Mouse (Mus musculus) gastrocnemius, postnatal 36 days (tissue): ENCODE data around the gene Ppp2r5d. TPM values are rescaled to one million over a fixed set of nuclear protein-coding genes. Genes with fewer than 3 reads are reported as not detected.
A peak's percentile ranks its signal among the peaks of the same experiment; 100 is the strongest.

Experiments
- DNase-seq, 2 experiments: peaks; one replicate each; pipeline ENCODE4 v3.0.0; 2022
- intact Hi-C: fragments of 180-260 bp; cut with DNase I; formaldehyde crosslinking; loops from one replicate; pipeline ENCODE4 v1.15.1; 2025
- long read RNA-seq, 2 experiments: library from polyadenylated mRNA; stranded (forward); transcript quantifications; one replicate each; pipeline ENCODE4 v2.0.0; 2021
- total RNA-seq, 2 experiments: library from RNA; stranded (reverse); gene quantifications; 2 replicates each; pipeline ENCODE4 v1.2.3; 2021

The Ppp2r5d gene
- total RNA-seq: 10 to 100 TPM; 23.4 to 26.7 TPM
- long read RNA-seq, experiment 1, partial matches to known transcripts: 11 of 26 reads
- long read RNA-seq, experiment 1, other reads (novel, unspliced or antisense): 13 of 26 reads
- long read RNA-seq, experiment 2, transcript Ppp2r5d-201 (15 exons, 2,926 nt): major isoform, 14 of 39 reads
- long read RNA-seq, experiment 2, partial matches to known transcripts: 10 of 39 reads
- long read RNA-seq, experiment 2, other reads (novel, unspliced or antisense): 14 of 39 reads

DNA sequence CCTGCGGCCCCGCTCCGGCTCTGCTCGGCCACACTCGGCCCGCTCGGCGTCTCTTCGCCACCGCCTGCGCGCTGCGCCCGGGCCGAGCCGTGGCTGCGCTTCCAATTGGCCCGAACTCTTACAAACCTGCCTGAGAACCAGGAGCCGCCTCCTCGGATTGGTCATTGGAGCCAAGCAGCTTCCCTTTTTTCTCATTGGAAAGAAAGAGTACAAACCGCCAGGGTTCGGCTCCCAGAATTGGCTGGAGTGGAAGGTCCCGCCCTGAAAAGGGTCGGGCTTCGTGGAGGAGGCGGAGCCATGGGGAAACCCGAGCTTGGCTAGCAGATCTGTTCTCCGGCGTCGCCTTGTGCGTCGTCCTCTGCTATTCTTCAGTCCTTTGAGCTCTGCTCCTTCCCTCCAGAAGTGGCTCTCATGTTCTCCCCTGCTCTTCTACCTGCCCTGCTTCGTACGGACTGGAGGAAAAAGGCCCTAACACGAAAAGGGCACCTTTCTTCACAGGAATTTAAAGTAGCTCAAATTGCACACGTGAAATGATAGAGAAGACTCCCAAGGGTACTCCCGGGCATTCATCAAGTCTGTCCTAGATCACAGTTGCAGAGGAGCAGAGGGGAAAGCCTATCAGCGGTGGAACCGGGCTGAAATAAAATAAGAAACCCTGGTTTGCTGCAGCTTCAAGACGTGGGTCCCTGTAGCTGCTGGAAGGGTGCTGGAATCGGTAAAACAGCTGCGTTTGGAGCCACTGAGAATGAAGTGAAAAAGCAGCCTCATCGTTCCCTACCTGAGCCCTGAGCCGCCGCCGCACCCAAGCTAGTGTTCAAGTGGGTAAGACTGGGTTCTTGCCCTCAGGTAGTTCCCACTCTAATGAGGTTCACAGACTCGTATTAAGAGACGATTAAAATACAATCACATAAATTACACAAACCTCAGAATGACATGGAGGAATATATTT, at the start of gene Ppp2r5d:
Ppp2r5d (minus strand) TSS at position 225 of the 949 bp plus-strand sequence.
- peak; percentile 96 to 97 for DNase-seq
- intact Hi-C loops: no loop called here

GRCm38 (mm10) chr17:46751794-46752556, 47.1 kb upstream of the Ppp2r5d start, which contains the start of gene Cnpy3:
Gene Cnpy3 (minus strand): TSS chr17:46752214.
- peak; percentile 91 to 97 for DNase-seq
- intact Hi-C loops: no loop called here

DNA sequence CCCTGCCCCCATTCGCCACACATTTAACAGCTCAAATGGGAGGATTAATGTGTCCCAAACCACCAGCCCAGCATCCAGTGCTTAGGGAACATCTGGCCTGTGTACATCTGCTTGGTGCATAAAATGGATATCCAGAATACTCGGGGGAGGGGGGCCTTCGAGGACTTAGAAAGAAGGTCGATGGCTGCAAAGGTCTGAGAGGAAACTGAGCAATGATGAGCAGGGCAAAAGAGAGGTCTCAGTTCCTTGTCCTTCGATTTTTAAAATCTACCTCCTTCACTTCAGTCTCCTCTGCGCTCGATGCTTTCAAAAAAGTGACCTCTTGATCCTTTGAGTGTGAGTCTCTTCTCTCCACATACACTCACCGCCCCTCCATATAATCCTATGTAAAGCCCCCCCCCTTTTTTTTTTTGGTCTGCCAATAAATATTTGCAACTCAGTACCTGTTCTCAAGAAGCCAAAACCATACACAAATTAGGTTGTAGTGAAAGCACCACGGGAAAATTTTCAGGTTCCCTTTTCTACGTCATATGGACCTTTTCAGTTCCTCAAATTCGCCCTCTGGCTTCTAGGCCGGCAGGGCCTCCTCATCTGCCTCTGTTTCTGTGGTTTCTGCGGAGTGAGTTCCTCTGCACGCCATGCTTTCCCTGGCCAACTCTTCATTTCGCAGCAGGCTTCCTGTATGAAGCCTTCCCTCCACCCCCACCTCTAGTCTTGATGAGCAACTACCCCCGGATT, 46.3 kb upstream of the Ppp2r5d start:
- intact Hi-C loops: no loop called here
- no peak for DNase-seq

DNA sequence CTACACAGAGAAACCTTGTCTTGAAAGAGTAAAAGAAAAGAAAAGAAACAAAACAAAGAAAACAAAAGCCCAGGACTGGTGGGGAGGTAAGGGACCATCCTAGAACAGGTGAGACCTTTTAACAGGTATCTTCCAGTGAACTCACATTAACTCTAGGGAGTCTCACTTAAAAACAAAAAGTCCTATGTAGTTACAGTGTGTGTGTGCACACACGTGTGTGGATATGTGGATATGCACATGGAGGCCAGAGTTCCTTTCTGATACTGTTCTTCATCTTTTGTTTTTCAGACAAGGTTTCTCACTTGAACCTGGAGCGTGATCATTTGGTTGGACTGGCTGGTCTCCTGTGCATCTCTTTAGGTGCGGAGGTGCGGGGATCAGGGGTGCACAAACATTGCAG, 45.7 kb upstream of the Ppp2r5d start:
- DNase-seq: no peak
- intact Hi-C loops: no loop called here

GRCm38 (mm10) chr17:46749282-46749681, 44.4 kb upstream of the Ppp2r5d start:
- intact Hi-C loops: no loop called here
- no peak for DNase-seq

DNA sequence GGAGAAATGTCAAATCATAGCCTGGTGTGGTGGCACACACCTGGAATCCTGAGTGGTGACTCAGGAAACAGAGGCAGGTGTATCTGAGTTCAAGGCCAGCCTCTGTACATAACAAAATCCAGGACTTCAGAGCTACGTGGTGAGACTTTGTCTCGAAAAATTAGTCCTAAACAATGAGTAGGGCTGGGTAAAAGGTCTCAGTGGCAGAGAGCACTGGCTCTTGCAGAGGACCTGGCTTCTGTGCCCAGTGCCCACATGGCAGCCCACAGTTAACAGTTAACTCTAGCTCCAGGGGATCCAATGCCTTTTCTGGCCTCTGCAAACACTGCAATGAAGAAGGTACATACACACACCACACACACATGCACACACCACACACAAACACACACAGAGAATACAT, 42.9 kb upstream of the Ppp2r5d start:
- no peak for DNase-seq
- intact Hi-C loops: no loop called here

DNA sequence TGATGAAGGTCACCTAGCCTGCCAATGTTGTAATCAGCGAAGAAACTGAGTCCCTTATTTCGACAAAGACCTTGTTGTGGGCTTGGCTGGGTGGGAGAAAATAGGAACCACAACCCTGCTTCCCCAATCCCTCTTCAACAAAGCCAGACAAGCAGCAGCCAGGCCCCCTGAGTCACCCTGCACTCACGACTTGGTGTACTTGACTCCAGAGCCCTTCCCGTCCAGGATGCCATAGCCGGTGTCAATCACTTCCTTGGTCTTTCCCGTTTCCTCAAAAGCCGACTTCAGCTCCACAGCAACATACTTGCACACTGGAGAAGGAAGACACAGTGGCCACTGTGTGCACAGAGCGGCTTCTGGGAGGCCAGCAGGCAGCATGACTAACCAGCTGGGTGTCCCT, 42.3 kb upstream of the Ppp2r5d start:
- intact Hi-C loops: no loop called here
- DNase-seq: no peak

DNA sequence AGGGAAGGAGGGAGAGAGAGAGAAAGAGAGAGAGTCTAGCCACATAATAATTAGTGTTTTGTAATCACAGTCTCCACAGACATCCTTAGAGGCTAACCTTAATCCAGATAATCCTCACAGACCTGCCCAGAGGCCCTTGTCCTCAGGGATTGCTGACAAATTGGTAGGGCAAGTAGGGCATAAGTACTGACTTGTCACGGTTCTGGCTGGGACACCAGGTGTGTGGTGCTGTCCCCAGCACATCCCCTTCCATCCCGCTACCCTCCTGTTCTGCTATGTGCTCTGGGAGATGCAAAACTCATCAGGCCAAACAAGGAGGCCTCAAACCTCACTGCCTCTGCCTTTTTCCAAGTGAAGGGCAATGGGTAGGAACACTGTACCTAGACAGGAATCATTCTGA, 40.6 kb upstream of the Ppp2r5d start:
- intact Hi-C loops: no loop called here
- no peak for DNase-seq

DNA sequence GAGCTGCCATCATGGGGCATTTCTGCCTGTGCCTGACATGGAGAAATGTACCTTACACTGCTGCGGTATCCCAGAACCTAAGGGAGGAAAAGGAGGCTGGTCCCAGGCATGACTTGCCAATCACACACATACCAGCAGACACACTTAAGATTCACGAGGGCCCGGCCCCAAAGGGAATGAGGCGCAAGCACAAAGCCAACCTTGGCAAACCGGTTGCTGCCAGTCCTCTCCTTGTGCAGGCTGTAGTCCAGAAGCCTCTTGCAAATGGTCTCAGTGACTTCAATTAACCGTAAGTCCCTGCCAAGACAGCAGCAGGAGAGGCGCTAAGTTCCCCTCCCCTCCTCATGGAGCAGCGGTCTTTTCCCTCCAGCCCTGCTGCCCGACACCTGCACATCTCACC, 38.1 kb upstream of the Ppp2r5d start:
- intact Hi-C loops: no loop called here
- no peak for DNase-seq

DNA sequence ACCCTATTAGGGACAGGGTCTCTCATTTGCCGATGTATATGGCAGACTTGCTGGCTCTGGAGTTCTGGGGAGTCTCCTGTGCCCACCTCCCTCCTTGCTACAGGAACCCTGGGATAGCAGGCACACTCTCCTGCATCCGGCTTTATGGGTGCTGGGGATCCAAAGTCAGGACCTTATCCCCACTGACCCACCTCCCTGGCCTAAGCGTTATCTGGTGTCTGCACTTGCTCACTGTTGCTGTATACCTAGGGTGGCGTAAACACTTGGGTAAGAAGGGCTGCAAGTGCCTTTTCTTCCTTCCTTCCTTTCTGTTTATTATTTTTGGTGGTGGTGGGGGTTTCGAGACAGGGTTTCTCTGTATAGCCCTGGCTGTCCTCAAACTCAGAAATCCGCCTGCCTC, 36.4 kb upstream of the Ppp2r5d start:
- DNase-seq: no peak
- intact Hi-C loops: no loop called here

GRCm38 (mm10) chr17:46736160-46736559, 31.2 kb upstream of the Ppp2r5d start:
- no peak for DNase-seq
- intact Hi-C loops: no loop called here

GRCm38 (mm10) chr17:46735287-46735686, 30.4 kb upstream of the Ppp2r5d start:
- intact Hi-C loops: no loop called here
- DNase-seq: no peak

GRCm38 (mm10) chr17:46734055-46734454, 29.1 kb upstream of the Ppp2r5d start:
- no peak for DNase-seq
- intact Hi-C loops: no loop called here

DNA sequence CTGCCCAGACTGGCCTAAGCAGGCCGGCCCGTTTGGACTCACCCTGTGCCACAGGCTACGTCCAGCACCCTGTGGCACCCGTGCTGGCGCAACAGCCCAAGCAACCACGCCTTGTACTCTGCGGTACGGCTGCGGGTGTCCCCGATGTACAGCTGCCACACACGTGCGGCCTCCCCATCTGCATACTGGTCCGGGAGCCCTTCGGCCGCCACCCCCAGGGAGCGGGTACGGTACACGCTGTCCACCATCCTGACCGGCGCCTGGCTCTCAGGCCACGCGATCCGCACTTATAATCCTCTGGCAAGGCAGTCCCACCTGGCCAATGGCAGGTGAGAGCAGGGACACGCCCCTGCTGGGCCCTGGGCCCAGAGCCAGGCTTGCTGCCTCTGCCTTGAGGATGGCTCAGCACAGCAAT, 24.0 kb upstream of the Ppp2r5d start, which contains the start of gene Gnmt:
Gnmt (minus strand) TSS at position 265 of the 415 bp plus-strand sequence.
- intact Hi-C loops: loop anchor here (5.0 kb wide), 1 partner anchor 202 kb away; no protein-coding TSS in a partner anchor
- no peak for DNase-seq

GRCm38 (mm10) chr17:46728496-46728895, 23.6 kb upstream of the Ppp2r5d start:
- intact Hi-C loops: loop anchor here (5.0 kb wide), 1 partner anchor 201 kb away; no protein-coding TSS in a partner anchor
- DNase-seq: no peak

DNA sequence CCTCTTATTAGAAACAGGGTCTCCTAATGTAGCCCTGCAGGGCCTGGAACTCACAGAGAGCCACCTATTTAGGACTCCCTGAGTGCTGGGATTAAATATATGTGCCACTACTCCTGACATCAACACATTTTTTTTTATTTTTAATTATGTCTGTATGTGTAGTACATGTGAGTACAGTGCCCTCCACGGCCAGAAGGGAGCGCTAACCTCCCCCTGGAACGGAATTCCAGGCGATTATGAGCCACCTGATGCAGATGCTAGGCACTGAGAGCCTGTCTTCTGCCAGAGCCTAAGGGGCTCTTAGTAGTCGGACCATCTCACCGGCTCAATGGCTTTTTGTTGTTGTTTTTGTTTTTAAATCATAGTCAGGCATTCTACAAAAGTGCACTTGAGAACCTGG, 23.1 kb upstream of the Ppp2r5d start:
- no peak for DNase-seq
- intact Hi-C loops: loop anchor here (5.0 kb wide), 1 partner anchor 201 kb away; no protein-coding TSS in a partner anchor

- DNase-seq: no peak
- intact Hi-C loops: loop anchor here (5.0 kb wide), 1 partner anchor 200 kb away; no protein-coding TSS in a partner anchor
These were observed 22.4 kb upstream of the Ppp2r5d start for GRCm38 (mm10) chr17:46727271-46727670.

DNA sequence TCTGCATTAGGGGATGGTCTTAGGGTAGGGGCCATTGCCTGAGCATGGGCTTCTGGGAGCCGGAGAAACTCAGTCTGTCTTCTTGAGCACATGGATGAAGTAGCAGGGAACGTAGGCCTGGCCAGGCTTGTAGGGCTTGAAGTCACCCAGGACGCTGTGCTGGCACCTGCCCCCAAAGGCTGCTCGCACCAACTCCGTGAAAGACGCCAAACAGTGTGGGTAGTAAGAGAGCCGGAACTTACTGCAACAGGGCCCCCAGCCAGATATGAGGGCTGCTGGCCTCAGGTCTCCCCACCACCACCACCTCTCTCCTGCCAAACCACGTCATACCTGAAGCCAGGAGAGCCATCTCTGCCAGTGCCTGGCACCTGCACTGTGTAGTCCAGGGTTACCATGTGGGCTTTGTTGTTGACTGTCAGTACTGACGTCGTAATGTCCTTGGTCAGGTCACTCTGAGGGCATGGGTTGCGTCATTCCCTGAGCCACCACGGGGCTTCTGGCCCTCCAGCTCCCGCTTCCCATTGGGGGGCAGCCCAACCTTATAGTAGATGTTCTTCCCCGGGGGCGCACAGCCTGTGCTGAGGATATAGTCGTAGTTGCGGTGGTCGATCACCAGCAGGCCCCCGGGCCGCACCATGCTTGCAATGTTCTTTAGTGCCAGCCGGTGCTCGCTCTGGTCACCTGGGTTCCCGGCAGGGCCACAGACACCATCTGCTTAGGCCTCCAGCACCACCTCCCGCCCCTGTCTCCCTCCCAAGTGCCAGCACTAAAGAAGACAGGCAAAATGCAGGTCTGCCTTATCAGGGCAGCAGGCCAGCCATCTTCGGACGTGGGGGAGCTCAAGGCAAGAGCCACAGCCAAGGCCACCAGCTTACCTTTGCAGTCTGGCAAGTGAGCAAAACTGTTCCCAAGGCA, 21.1 kb upstream of the Ppp2r5d start:
- intact Hi-C loops: loop anchor here (5.0 kb wide), 1 partner anchor 199 kb away; no protein-coding TSS in a partner anchor
- DNase-seq: no peak

DNA sequence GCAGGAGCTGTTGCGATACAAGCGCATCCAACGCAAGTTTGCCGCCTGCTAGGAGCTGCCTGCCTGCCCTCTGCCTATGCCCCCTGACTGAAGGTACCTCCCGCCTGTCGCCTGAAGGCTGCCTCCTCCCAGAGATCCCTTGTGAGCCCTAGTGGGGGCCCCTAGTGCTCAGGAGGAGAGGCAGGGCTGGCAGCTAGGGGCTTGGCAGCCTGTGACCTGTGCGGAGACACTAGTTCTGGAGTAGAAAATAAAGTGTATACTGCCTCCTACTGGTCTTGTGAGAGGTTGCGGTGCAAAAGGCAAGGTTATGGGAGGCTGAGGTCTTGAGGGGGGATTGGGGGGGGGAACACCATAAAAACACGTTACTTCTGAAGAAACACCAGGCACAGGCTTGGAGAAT, 20.4 kb upstream of the Ppp2r5d start:
- intact Hi-C loops: loop anchor here (5.0 kb wide), 1 partner anchor 198 kb away; no protein-coding TSS in a partner anchor

More for the DNA sequence above, 20.4 kb upstream of the Ppp2r5d start:
- DNase-seq: no peak
